Mouse (Mus musculus) B cell, adult (primary cell): ENCODE data around the gene Trim34b. TPM values are rescaled to one million over a fixed set of nuclear protein-coding genes. Genes with fewer than 3 reads are reported as not detected.

ENCODE experiments used
- total RNA-seq: library from RNA; stranded (reverse); gene quantifications from 4 replicates; pipeline ENCODE4 v1.2.4, GENCODE M21; 2023; ENCODE audit not compliant: inconsistent age

Gene Trim34b
- 1.8 to 3.7 TPM (median 3.2 TPM) in 4 replicates for total RNA-seq

DNA sequence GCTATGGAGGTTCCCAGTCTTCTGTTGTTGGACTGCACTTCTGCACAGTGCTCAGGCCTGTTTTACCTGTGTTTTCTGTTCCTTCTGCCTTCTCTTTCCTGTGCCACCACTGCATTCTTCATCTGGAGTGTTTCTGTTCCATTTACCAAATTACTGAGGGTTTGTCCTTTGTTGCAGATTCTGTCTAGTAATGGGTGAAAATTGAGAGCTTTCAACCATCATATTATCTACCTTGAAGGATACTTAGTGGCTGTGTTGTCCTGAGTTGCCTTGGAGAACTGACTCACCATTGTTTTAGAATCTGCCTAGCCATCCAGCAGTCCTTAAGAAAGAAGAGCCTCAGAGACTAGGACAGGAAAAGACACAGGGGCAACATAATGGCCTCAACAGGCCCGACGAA, at the start of gene Trim34b:
Gene Trim34b (plus strand): TSS at position 301 of the 400 bp plus-strand sequence.

DNA sequence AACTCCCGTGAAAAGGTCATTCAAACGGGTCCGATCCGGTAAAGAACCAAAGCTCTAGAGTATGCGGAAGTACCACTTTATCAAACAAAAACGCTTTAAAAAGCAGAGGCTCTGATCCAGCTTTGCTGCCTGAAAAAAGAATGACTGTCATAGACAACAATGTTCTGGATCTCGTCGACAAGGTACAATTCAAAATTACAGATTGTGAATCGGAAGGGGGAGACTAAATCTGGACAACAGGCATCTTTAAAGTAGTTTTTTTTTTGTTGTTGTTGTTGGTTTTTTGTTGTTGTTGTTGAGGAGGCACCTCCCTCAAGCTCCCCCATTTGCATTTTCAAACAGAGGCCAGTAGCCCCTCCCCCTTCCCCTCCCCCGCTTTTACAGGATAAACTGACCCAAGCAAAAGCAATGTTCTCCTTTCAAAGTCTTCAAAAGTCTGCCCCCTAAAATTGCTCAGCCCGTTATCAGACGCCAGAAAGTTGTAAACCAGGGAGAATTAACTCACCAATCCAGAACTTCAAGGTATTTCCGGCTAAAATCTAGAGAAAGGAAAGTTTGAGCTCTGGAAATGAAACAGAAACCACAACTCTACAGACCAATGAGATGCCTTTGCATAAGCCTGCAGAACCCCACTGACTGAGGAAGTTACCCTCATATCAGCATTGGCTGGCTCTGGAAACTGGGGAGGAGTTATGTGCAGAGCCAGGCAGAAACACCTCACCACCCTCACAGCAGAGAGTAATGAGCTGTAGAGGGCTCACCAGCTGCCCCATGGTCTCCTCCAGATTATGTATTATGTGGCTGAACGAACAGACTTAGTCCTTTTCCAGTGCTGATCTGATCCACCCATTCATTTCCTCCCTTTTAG, 41.5 kb upstream of the Trim34b start, which contains the start of gene Trim5:
Gene Trim5 (minus strand): TSS at position 519 of the 868 bp plus-strand sequence.

DNA sequence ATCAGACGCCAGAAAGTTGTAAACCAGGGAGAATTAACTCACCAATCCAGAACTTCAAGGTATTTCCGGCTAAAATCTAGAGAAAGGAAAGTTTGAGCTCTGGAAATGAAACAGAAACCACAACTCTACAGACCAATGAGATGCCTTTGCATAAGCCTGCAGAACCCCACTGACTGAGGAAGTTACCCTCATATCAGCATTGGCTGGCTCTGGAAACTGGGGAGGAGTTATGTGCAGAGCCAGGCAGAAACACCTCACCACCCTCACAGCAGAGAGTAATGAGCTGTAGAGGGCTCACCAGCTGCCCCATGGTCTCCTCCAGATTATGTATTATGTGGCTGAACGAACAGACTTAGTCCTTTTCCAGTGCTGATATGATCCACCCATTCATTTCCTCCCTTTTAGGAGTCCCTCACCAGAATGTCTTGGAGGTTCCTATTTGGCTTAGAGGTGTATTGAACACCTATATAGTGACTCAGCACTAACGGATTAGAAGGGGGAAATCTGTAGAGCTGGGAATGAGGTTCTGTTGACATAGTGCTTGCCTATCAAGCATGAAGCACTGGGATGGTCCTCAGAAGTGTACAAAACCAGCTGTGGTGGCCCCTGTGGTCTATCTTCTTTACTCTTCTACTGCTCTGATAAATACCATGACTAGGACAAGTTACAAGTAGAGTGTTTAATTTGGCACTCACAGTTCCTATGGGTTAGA, 13.7 kb upstream of the Trim34b start, which contains the start of gene Trim12a:
Gene Trim12a (minus strand): TSS at position 98 of the 712 bp plus-strand sequence.

DNA sequence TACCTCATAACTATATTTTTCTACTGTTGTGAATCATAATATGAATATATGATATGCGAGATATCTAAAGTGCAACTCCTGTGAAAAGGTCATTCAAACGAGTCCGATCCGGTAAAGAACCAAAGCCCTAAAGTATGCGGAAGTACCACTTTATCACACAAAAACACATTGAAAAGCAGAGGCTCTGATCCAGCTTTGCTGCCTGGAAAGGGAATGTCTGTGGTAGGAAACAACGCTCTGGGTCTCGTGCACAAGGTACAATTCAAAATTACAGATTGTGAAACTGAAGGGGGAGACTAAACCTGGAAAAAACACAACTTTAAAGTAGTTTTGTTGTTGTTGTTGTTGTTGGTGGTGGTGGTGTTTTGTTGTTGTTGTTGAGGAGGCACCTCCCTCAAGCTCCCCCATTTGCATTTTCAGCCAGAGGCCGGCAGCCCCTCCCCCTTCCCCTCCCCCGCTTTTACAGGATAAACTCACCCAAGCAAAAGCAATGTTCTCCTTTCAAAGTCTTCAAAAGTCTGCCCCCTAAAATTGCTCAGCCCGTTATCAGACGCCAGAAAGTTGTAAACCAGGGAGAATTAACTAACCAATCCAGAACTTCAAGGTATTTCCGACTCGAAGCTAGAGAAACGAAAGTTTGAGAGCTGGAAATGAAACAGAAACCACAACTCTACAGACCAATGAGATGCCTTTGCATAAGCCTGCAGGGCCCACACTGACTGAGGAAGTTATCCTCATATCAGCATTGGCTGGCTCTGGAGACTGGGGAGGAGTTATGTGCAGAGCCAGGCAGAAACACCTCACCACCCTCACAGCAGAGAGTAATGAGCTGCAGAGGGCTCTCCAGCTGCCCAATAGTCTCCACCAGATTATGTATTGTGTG, 23.7 kb downstream of the Trim34b start, which contains the start of gene Trim12c:
Gene Trim12c (minus strand): TSS at position 646 of the 883 bp plus-strand sequence.

DNA sequence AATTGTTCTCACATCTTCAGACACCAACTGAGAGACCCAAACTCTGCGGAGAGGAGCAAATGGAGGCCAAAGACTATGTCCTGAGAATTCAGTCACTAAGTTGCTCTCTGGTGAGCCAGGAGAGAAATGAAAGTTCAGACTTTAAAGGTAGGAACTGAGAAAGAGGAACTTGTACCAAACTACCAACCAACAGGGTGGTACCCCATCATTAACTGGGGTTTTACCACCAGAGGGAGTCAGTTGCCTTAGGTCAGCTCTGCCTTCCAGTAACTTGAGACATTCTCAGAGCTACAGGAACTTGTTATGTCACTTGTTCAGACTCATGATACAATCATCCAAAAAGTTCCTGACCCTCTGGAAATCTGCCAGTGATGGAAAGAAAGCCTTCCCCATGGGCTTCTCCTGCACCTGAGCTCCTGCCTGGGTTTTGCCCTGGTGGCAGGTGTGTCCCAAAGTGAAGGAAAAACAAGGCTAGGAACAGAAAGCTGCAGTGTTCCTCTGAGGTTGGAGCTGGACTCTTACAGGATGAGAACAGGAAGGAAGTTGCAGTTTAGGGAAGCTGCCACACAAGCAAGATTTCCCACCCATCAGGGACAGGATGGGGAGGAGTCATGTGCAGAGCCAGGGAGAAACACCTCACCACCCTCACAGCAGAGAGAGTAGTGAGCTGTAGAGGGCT, 40.6 kb downstream of the Trim34b start, which contains the start of gene Trim30b:
Gene Trim30b (minus strand): TSS at position 149 of the 679 bp plus-strand sequence.

Other genes starting within 250 kb of the Trim34b start
- not detected in 4 replicates for gene Olfr645, start 244.0 kb upstream of the Trim34b start, total RNA-seq
- gene Olfr646, start 224.6 kb upstream of the Trim34b start, total RNA-seq = 0.27 to 0.29 TPM (median 0.27 TPM) in 3 of 4 replicates, not detected in the other
- not detected in 4 replicates for gene Ubqln5, start 199.6 kb upstream of the Trim34b start, total RNA-seq
- not detected in 4 replicates for gene Olfr643, start 192.1 kb upstream of the Trim34b start, total RNA-seq
- not detected in 4 replicates for gene Ubqln3, start 186.2 kb upstream of the Trim34b start, total RNA-seq
- not detected in 4 replicates for gene Ubqlnl, start 178.9 kb upstream of the Trim34b start, total RNA-seq
- gene Olfm5, start 164.6 kb upstream of the Trim34b start, total RNA-seq = not detected in 4 replicates
- gene Olfr648, start 146.1 kb upstream of the Trim34b start, total RNA-seq = not detected in 4 replicates
- gene Olfr649, start 133.5 kb upstream of the Trim34b start, total RNA-seq = not detected in 4 replicates
- gene Trim6, start 110.7 kb upstream of the Trim34b start, total RNA-seq = 0.33 to 0.90 TPM (median 0.54 TPM) in 4 replicates
- 57.6 to 72.3 TPM (median 61.7 TPM) in 4 replicates for gene Trim34a, start 85.0 kb upstream of the Trim34b start, total RNA-seq
- gene Trim5, start 41.4 kb upstream of the Trim34b start, total RNA-seq = 23.9 to 32.0 TPM (median 28.3 TPM) in 4 replicates
- 99.6 to 116 TPM (median 109 TPM) in 4 replicates for gene Trim12a, start 14.0 kb upstream of the Trim34b start, total RNA-seq
- 49.4 to 56.2 TPM (median 54.7 TPM) in 4 replicates for gene Trim12c, start 23.9 kb downstream of the Trim34b start, total RNA-seq
- 24.9 to 30.6 TPM (median 28.9 TPM) in 4 replicates for gene Trim30b, start 40.4 kb downstream of the Trim34b start, total RNA-seq
- gene Trim30c, start 71.4 kb downstream of the Trim34b start, total RNA-seq = 5.9 to 8.7 TPM (median 6.9 TPM) in 4 replicates
- gene Trim30a, start 135.7 kb downstream of the Trim34b start, total RNA-seq = 68.2 to 107 TPM (median 83.3 TPM) in 4 replicates
- gene Trim30d, start 178.4 kb downstream of the Trim34b start, total RNA-seq = 18.8 to 29.2 TPM (median 19.9 TPM) in 4 replicates
- not detected in 4 replicates for gene Olfr651, start 220.7 kb downstream of the Trim34b start, total RNA-seq
- gene Olfr652, start 231.4 kb downstream of the Trim34b start, total RNA-seq = not detected in 4 replicates
- gene Olfr653, start 247.8 kb downstream of the Trim34b start, total RNA-seq = not detected in 4 replicates